Mouse (Mus musculus): Measurements from ENCODE around the gene Prrx2. TPM values are rescaled to one million over a fixed set of nuclear protein-coding genes. Genes with fewer than 3 reads are reported as not detected.

Gene Prrx2
- polyA plus RNA-seq (2014; fragmentation: Nextera tagmentation; extraction: Ambion mirVana) = 33.2 and 47.0 TPM in 2 replicates

GRCm38 (mm10) chr2:30834373-30835022 is at the start of gene Prrx2:
Gene Prrx2 (plus strand): TSS chr2:30834972.
- H3K9me3 ChIP-seq (ENCODE audit: control insufficient read depth, low read length) = no peaks in the 10 kb centered on the region
- no peaks in the 10 kb centered on the region for H3K27me3 ChIP-seq (ENCODE audit: control insufficient read depth, insufficient read depth, low read length)
- no peaks in the 10 kb centered on the region for H3K36me3 ChIP-seq (ENCODE audit: control insufficient read depth, insufficient read depth, low read length)
- H3K4me3 ChIP-seq (ENCODE audit: control insufficient read depth in 1 of 2, insufficient read depth in 1 of 2, low read depth in 1 of 2, low read length in 2 of 2) = no peak within 1 kb of the TSS
- H3K27ac ChIP-seq (replicated peaks in 1 of 2; ENCODE audit: control insufficient read depth in 1 of 2, insufficient read depth in 1 of 2, low read depth in 2 of 2, low read length in 2 of 2) = peak within 1 kb of the TSS; percentile 80 to 83
- WGBS = 30% methylated on average over 9 of the region's 10 CpGs
- no peak within 1 kb of the TSS for H3K4me2 ChIP-seq (ENCODE audit: low read length)
- 0 out of 2 replicates have a peak, but pooled peaks have one; percentile 44 for ATAC-seq (ENCODE audit: insufficient number of reproducible peaks, insufficient read depth, low FRiP score, low read depth)
- H3K9ac ChIP-seq (ENCODE audit: low read length) = peak within 1 kb of the TSS; percentile 38; the same call in 1 of the 2 replicates
- H3K4me1 ChIP-seq (ENCODE audit: control insufficient read depth in 2 of 2, insufficient read depth in 2 of 2, low read length in 2 of 2) = peaks cover 33 to 35% of the 10 kb centered on the region in 2 experiments

GRCm38 (mm10) chr2:30787466-30787865 is 47.3 kb upstream of the Prrx2 start:
- Histone ChIP-seq H3K9me3 (ENCODE audit: control insufficient read depth, low read length) (no peaks in the 10 kb centered on the region), H3K27me3 (ENCODE audit: control insufficient read depth, insufficient read depth, low read length) (no peaks in the 10 kb centered on the region), H3K36me3 (ENCODE audit: control insufficient read depth, insufficient read depth, low read length) (no peaks in the 10 kb centered on the region), H3K4me1 (ENCODE audit: control insufficient read depth in 2 of 2, insufficient read depth in 2 of 2, low read length in 2 of 2) (peaks cover 11 to 18% of the 10 kb centered on the region in 2 experiments), H3K27ac (replicated peaks in 1 of 2; ENCODE audit: control insufficient read depth in 1 of 2, insufficient read depth in 1 of 2, low read depth in 2 of 2, low read length in 2 of 2) (no peak overlapping the region), H3K4me2 (ENCODE audit: low read length) (no peak overlapping the region), H3K4me3 (ENCODE audit: control insufficient read depth in 1 of 2, insufficient read depth in 1 of 2, low read depth in 1 of 2, low read length in 2 of 2) (no peak overlapping the region), H3K9ac (ENCODE audit: low read length) (no peak overlapping the region)
- no peak for ATAC-seq (ENCODE audit: insufficient number of reproducible peaks, insufficient read depth, low FRiP score, low read depth)
- WGBS = 56% methylated on average over 4 of the region's 4 CpGs

GRCm38 (mm10) chr2:30792061-30792460 is 42.7 kb upstream of the Prrx2 start:
- WGBS = 83% methylated on average over 7 of the region's 7 CpGs
- Histone ChIP-seq H3K27ac (replicated peaks in 1 of 2; ENCODE audit: control insufficient read depth in 1 of 2, insufficient read depth in 1 of 2, low read depth in 2 of 2, low read length in 2 of 2) (no peak overlapping the region), H3K4me1 (ENCODE audit: control insufficient read depth in 2 of 2, insufficient read depth in 2 of 2, low read length in 2 of 2) (peaks cover 12% of the 10 kb centered on the region in 2 experiments), H3K9me3 (ENCODE audit: control insufficient read depth, low read length) (no peaks in the 10 kb centered on the region), H3K27me3 (ENCODE audit: control insufficient read depth, insufficient read depth, low read length) (no peaks in the 10 kb centered on the region), H3K4me3 (ENCODE audit: control insufficient read depth in 1 of 2, insufficient read depth in 1 of 2, low read depth in 1 of 2, low read length in 2 of 2) (no peak overlapping the region), H3K9ac (ENCODE audit: low read length) (no peak overlapping the region), H3K36me3 (ENCODE audit: control insufficient read depth, insufficient read depth, low read length) (no peaks in the 10 kb centered on the region), H3K4me2 (ENCODE audit: low read length) (no peak overlapping the region)
- ATAC-seq (ENCODE audit: insufficient number of reproducible peaks, insufficient read depth, low FRiP score, low read depth) = no peak

GRCm38 (mm10) chr2:30794179-30795108 is 40.3 kb upstream of the Prrx2 start:
- Histone ChIP-seq H3K9ac (ENCODE audit: low read length) (peak overlapping the region; percentile 69), H3K36me3 (ENCODE audit: control insufficient read depth, insufficient read depth, low read length) (no peaks in the 10 kb centered on the region), H3K9me3 (ENCODE audit: control insufficient read depth, low read length) (no peaks in the 10 kb centered on the region), H3K4me1 (ENCODE audit: control insufficient read depth in 2 of 2, insufficient read depth in 2 of 2, low read length in 2 of 2) (peaks cover 12% of the 10 kb centered on the region in 2 experiments), H3K4me2 (ENCODE audit: low read length) (peak overlapping the region; percentile 68), H3K27ac (replicated peaks in 1 of 2; ENCODE audit: control insufficient read depth in 1 of 2, insufficient read depth in 1 of 2, low read depth in 2 of 2, low read length in 2 of 2) (peak overlapping the region; percentile 32 to 64; a peak in 3 of 4 replicates), H3K4me3 (ENCODE audit: control insufficient read depth in 1 of 2, insufficient read depth in 1 of 2, low read depth in 1 of 2, low read length in 2 of 2) (peak overlapping the region; percentile 40 to 46), H3K27me3 (ENCODE audit: control insufficient read depth, insufficient read depth, low read length) (peaks cover 10% of the 10 kb centered on the region; the same call in 1 of the 2 replicates)
- 5% methylated on average over 48 of the region's 48 CpGs for WGBS
- ATAC-seq (ENCODE audit: insufficient number of reproducible peaks, insufficient read depth, low FRiP score, low read depth) = peak; percentile 54

- H3K36me3 ChIP-seq (ENCODE audit: control insufficient read depth, insufficient read depth, low read length) = no peaks in the 10 kb centered on the region
- H3K4me2 ChIP-seq (ENCODE audit: low read length) = peak overlapping the region; percentile 68
- WGBS = 81% methylated on average over 7 of the region's 7 CpGs
- H3K9me3 ChIP-seq (ENCODE audit: control insufficient read depth, low read length) = no peaks in the 10 kb centered on the region
- peak overlapping the region in 1 of 2 experiments; percentile 40; a peak in 1 of 4 replicates for H3K4me3 ChIP-seq (ENCODE audit: control insufficient read depth in 1 of 2, insufficient read depth in 1 of 2, low read depth in 1 of 2, low read length in 2 of 2)
- no peak for ATAC-seq (ENCODE audit: insufficient number of reproducible peaks, insufficient read depth, low FRiP score, low read depth)
- 0 out of 2 replicates have a peak overlapping the region, but pooled peaks have one; percentile 0 for H3K9ac ChIP-seq (ENCODE audit: low read length)
- H3K4me1 ChIP-seq (ENCODE audit: control insufficient read depth in 2 of 2, insufficient read depth in 2 of 2, low read length in 2 of 2) = peaks cover 12% of the 10 kb centered on the region in 2 experiments
- peaks cover 18% of the 10 kb centered on the region for H3K27me3 ChIP-seq (ENCODE audit: control insufficient read depth, insufficient read depth, low read length)
- no peak overlapping the region for H3K27ac ChIP-seq (replicated peaks in 1 of 2; ENCODE audit: control insufficient read depth in 1 of 2, insufficient read depth in 1 of 2, low read depth in 2 of 2, low read length in 2 of 2)
Measured at GRCm38 (mm10) chr2:30795271-30795888, 39.4 kb upstream of the Prrx2 start.

GRCm38 (mm10) chr2:30795889-30796275 is 38.9 kb upstream of the Prrx2 start:
- ATAC-seq (ENCODE audit: insufficient number of reproducible peaks, insufficient read depth, low FRiP score, low read depth) = no peak
- Histone ChIP-seq H3K9ac (ENCODE audit: low read length) (no peak overlapping the region), H3K9me3 (ENCODE audit: control insufficient read depth, low read length) (no peaks in the 10 kb centered on the region), H3K27ac (replicated peaks in 1 of 2; ENCODE audit: control insufficient read depth in 1 of 2, insufficient read depth in 1 of 2, low read depth in 2 of 2, low read length in 2 of 2) (peak overlapping the region in 1 of 2 experiments; percentile 3; a peak in 1 of 4 replicates), H3K4me2 (ENCODE audit: low read length) (peak overlapping the region; percentile 35), H3K4me1 (ENCODE audit: control insufficient read depth in 2 of 2, insufficient read depth in 2 of 2, low read length in 2 of 2) (peaks cover 12% of the 10 kb centered on the region in 2 experiments), H3K27me3 (ENCODE audit: control insufficient read depth, insufficient read depth, low read length) (peaks cover 23% of the 10 kb centered on the region), H3K4me3 (ENCODE audit: control insufficient read depth in 1 of 2, insufficient read depth in 1 of 2, low read depth in 1 of 2, low read length in 2 of 2) (no peak overlapping the region), H3K36me3 (ENCODE audit: control insufficient read depth, insufficient read depth, low read length) (no peaks in the 10 kb centered on the region)
- 79% methylated on average over 5 of the region's 5 CpGs for WGBS

- Histone ChIP-seq H3K36me3 (ENCODE audit: control insufficient read depth, insufficient read depth, low read length) (no peaks in the 10 kb centered on the region), H3K27me3 (ENCODE audit: control insufficient read depth, insufficient read depth, low read length) (peaks cover 25% of the 10 kb centered on the region), H3K4me2 (ENCODE audit: low read length) (peak overlapping the region; percentile 35), H3K9ac (ENCODE audit: low read length) (peak overlapping the region; percentile 39; the same call in 1 of the 2 replicates), H3K9me3 (ENCODE audit: control insufficient read depth, low read length) (no peaks in the 10 kb centered on the region), H3K4me1 (ENCODE audit: control insufficient read depth in 2 of 2, insufficient read depth in 2 of 2, low read length in 2 of 2) (peaks cover 12 to 15% of the 10 kb centered on the region in 2 experiments), H3K27ac (replicated peaks in 1 of 2; ENCODE audit: control insufficient read depth in 1 of 2, insufficient read depth in 1 of 2, low read depth in 2 of 2, low read length in 2 of 2) (peak overlapping the region in 1 of 2 experiments; percentile 3; a peak in 1 of 4 replicates), H3K4me3 (ENCODE audit: control insufficient read depth in 1 of 2, insufficient read depth in 1 of 2, low read depth in 1 of 2, low read length in 2 of 2) (no peak overlapping the region)
- WGBS = 10% methylated on average over 11 of the region's 11 CpGs
- ATAC-seq (ENCODE audit: insufficient number of reproducible peaks, insufficient read depth, low FRiP score, low read depth) = peak; percentile 44; the same call in 1 of the 2 replicates
Measured at GRCm38 (mm10) chr2:30796382-30796781, 38.4 kb upstream of the Prrx2 start.
